Comparison of ENCODE assay signal across 26 mouse cellular contexts in the genomic region with DNA sequence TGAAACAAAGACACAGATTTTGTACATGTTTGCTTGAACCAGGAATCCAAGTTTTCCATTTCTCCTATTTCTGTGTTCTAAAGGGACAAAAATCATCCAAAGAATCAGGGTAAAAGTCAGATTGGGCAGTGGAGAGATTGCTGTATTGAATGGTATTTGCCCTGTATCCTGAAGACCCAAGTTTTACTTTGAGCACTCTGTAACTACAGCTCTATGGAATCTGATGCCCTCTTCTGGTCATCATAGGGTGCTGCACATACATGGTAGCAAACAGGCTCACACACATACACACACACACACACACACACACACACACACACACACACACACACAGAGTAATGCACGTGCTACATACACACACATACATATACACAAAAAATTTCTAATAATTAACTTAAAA. TPM values are rescaled to one million over a fixed set of nuclear protein-coding genes. Genes with fewer than 3 reads are reported as not detected.
DNase-seq lines count a peak whose midpoint lies in the region; ATAC-seq and TF ChIP-seq lines count a peak whose summit lies in the region.
"Had no signal": no experiment of that assay in that cellular context is flagged by ENCODE, and none has a peak within 500 bp of the region (broad histone marks: within the 10 kb centered on the region; RNA-seq: fewer than 3 reads in every experiment).

No protein-coding gene starts in this region.

- 0 out of 2 replicates have a peak, but pooled peaks have one; percentile 6 for TF ChIP-seq CTCF in lung, embryonic 14.5 days (IDR thresholded peaks at IDR 0.05; ENCODE audit: low read depth)
- peak; percentile 34 for TF ChIP-seq CTCF in E14TG2a.4 (conservative IDR thresholded peaks at IDR 0.05; ENCODE audit: low read length)

- no peak overlapping the region for H3K9ac ChIP-seq in lung, embryonic 14.5 days
- H3K9ac ChIP-seq: forebrain, embryonic 15.5 days; hindbrain, embryonic 12.5 days had no signal

- WGBS in lung, embryonic 14.5 days = 80% methylated on average over 1 of the region's 1 CpGs

- H3K4me1 ChIP-seq in lung, embryonic 14.5 days (ENCODE audit: insufficient read depth) = no peaks in the 10 kb centered on the region
- H3K4me1 ChIP-seq in E14TG2a.4 (replicated peaks; ENCODE audit: low read depth, low read length) = no peaks in the 10 kb centered on the region
- H3K4me1 ChIP-seq: forebrain, embryonic 15.5 days; hindbrain, embryonic 12.5 days had no signal

- no peak overlapping the region for H3K4me3 ChIP-seq in lung, embryonic 14.5 days (ENCODE audit: low read depth, low read length)
- H3K4me3 ChIP-seq in E14TG2a.4 (replicated peaks; ENCODE audit: low read length) = no peak overlapping the region
- H3K4me3 ChIP-seq: forebrain, embryonic 15.5 days; hindbrain, embryonic 12.5 days had no signal

- no peaks in the 10 kb centered on the region for H3K36me3 ChIP-seq in lung, embryonic 14.5 days (ENCODE audit: insufficient read depth)
- H3K36me3 ChIP-seq in E14TG2a.4 (ENCODE audit: insufficient read depth, low read length) = no peaks in the 10 kb centered on the region
- H3K36me3 ChIP-seq: forebrain, embryonic 15.5 days; hindbrain, embryonic 12.5 days had no signal

- H3K27ac ChIP-seq in lung, embryonic 14.5 days (ENCODE audit: low read depth) = no peak overlapping the region
- H3K27ac ChIP-seq: forebrain, embryonic 15.5 days; hindbrain, embryonic 12.5 days had no signal

- no peaks in the 10 kb centered on the region for H3K9me3 ChIP-seq in lung, embryonic 14.5 days (ENCODE audit: low read depth, low read length)
- no peaks in the 10 kb centered on the region for H3K9me3 ChIP-seq in E14TG2a.4 (ENCODE audit: low read length)
- H3K9me3 ChIP-seq: forebrain, embryonic 15.5 days; hindbrain, embryonic 12.5 days had no signal

- no peak overlapping the region for H3K4me2 ChIP-seq in lung, embryonic 14.5 days
- H3K4me2 ChIP-seq: forebrain, embryonic 15.5 days; heart, embryonic 11.5 days; hindbrain, embryonic 12.5 days had no signal

- DNase-seq in lung, embryonic 14.5 days = no peak
- no peak for DNase-seq in lung, postnatal 4 days
- DNase-seq in ES-CJ7 (ENCODE audit: low read depth, low spot score) (peak; percentile 31), R1 (ENCODE audit: low read depth, low spot score) (peak; percentile 55)
- no peak for DNase-seq in T-cell, adult 2 months (ENCODE audit: low spot score)
- no peak for DNase-seq in thymus, adult 18-20 months
- DNase-seq in B cell, adult 2 months = no peak
- DNase-seq: adrenal gland, postnatal 10 days; adrenal gland, postnatal 36 days; cerebellum, adult 18-20 months; cerebellum, adult 9-10 months; cerebellum, postnatal 14 days; gastrocnemius, postnatal 10 days; gastrocnemius, postnatal 36 days; heart, adult 11 months; kidney, adult 18-20 months had no signal

- ATAC-seq in lung, embryonic 14.5 days (ENCODE audit: insufficient read depth) = no peak
- ATAC-seq: activated CD4-positive, CD25-positive, alpha-beta regulatory T cell, adult 4 months; forebrain, embryonic 15.5 days; hindbrain, embryonic 16.5 days; inflammation-experienced regulatory T-cells, adult 6 months; intestine, embryonic 16.5 days had no signal

- H3K27me3 ChIP-seq in lung, embryonic 14.5 days (ENCODE audit: insufficient read depth, low read length) = no peaks in the 10 kb centered on the region
- no peaks in the 10 kb centered on the region for H3K27me3 ChIP-seq in E14TG2a.4 (ENCODE audit: insufficient read depth, low read length)
- H3K27me3 ChIP-seq: CH12.LX; forebrain, embryonic 15.5 days; hindbrain, embryonic 12.5 days had no signal

RNA-seq across cellular contexts. Expression of a gene that starts 8.7 kb away (rescaled TPM):
- polyA plus RNA-seq in lung, embryonic 14.5 days (2014; fragmentation: Nextera tagmentation; extraction: Ambion mirVana) = 0.29 and 0.34 TPM in 2 replicates
- polyA plus RNA-seq: heart, postnatal 0 days; inflammation-experienced regulatory T-cells, adult 6 months had no signal

Comparison
In these comparisons a context has a peak if more than half of its experiments do, and no peak if none do; other contexts are left out.
1. DNase-seq: peak in ES-CJ7 (single experiment) and R1 (single experiment); none in lung, embryonic 14.5 days (single experiment), lung, postnatal 4 days (0 of 2), T-cell, adult 2 months (single experiment), thymus, adult 18-20 months (0 of 2) and B cell, adult 2 months (0 of 2).